Mouse (Mus musculus) C2C12 (cell line): ENCODE results near the gene Lamtor1. TPM values are rescaled to one million over a fixed set of nuclear protein-coding genes. Genes with fewer than 3 reads are reported as not detected.
A peak's percentile ranks its signal among the peaks of the same experiment; 100 is the strongest.

Experiments
- H3K27me3 ChIP-seq: one replicate; pipeline ENCODE4 v1.6.1; 2011; ENCODE audit not compliant: control insufficient read depth, insufficient read depth, insufficient read length
- H3K36me3 ChIP-seq: one replicate; pipeline ENCODE4 v1.6.1; 2011; ENCODE audit not compliant: control insufficient read depth, insufficient read depth
- H3K4me3 ChIP-seq: one replicate; pipeline ENCODE4 v1.5.1; 2011; ENCODE audit warnings: mild to moderate bottlenecking, control low read depth; ENCODE audit not compliant: poor library complexity, insufficient read depth, severe bottlenecking
- H3K79me2 ChIP-seq: one replicate; pipeline ENCODE4 v1.6.1; 2011; ENCODE audit not compliant: control insufficient read depth, insufficient read depth
- H3K79me3 ChIP-seq: one replicate; pipeline ENCODE4 v1.6.1; 2011; ENCODE audit warnings: low read depth, control low read depth
- H3ac ChIP-seq: one replicate; pipeline ENCODE3; 2011; ENCODE audit warnings: low read depth; ENCODE audit not compliant: control insufficient read depth, insufficient read length
- CEBPB ChIP-seq: IDR thresholded peaks from one replicate; pipeline ENCODE4 v1.6.1; 2011; ENCODE audit warnings: low read depth, mild to moderate bottlenecking, control low read depth, moderate library complexity
- CTCF ChIP-seq: IDR thresholded peaks from one replicate; pipeline ENCODE4 v1.5.1; 2011; ENCODE audit not compliant: control insufficient read depth, insufficient read depth, insufficient read length
- FOSL1 ChIP-seq: IDR thresholded peaks from one replicate; pipeline ENCODE4 v1.8.0; 2011; ENCODE audit warnings: mild to moderate bottlenecking, low read length; ENCODE audit not compliant: poor library complexity, insufficient read depth, severe bottlenecking
- MAX ChIP-seq: IDR thresholded peaks from one replicate; pipeline ENCODE4 v1.6.1; 2011; ENCODE audit warnings: mild to moderate bottlenecking, control low read depth
- MYOD1 ChIP-seq: IDR thresholded peaks from one replicate; pipeline ENCODE4 v1.6.1; 2011; ENCODE audit warnings: low read depth; ENCODE audit not compliant: control insufficient read depth, insufficient read length
- MYOG ChIP-seq: IDR thresholded peaks from one replicate; pipeline ENCODE4 v1.6.1; 2011; ENCODE audit not compliant: control insufficient read depth, insufficient read length; ENCODE audit errors: extremely low read depth
- USF1 ChIP-seq: IDR thresholded peaks from one replicate; pipeline ENCODE4 v1.6.1; 2011; ENCODE audit warnings: low read depth, mild to moderate bottlenecking, control low read depth, moderate library complexity
- polyA plus RNA-seq: library from polyadenylated mRNA; unstranded; fragments of >200 nt; fragmentation: generic; extraction: Trizol; gene quantifications from one replicate; pipeline ENCODE4 v1.2.1, GENCODE M21; 2012; ENCODE audit warnings: missing spikeins

The Lamtor1 gene
- polyA plus RNA-seq, 1 experiment, result 200 TPM

- no peaks in the 10 kb centered on the region for H3K27me3 ChIP-seq
- peaks cover 49% of the 10 kb centered on the region for H3K79me3 ChIP-seq
- peaks cover 85% of the 10 kb centered on the region for H3K79me2 ChIP-seq
- H3K4me3 ChIP-seq, result no peak overlapping the region
- no peaks in the 10 kb centered on the region for H3K36me3 ChIP-seq
- no peak overlapping the region for H3ac ChIP-seq
- no peak for TF ChIP-seq CTCF
- TF ChIP-seq MAX, result no peak
- TF ChIP-seq CEBPB, result no peak
- no peak for TF ChIP-seq MYOD1
- TF ChIP-seq FOSL1, result no peak
- TF ChIP-seq USF1, result no peak
- no peak for TF ChIP-seq MYOG
Measured at GRCm38 (mm10) chr7:101964551-101964950, 58.8 kb downstream of the Lamtor1 start.

- Histone ChIP-seq H3K4me3 (no peak overlapping the region), H3K27me3 (no peaks in the 10 kb centered on the region), H3K79me2 (peaks cover 76% of the 10 kb centered on the region), H3K79me3 (peaks cover 45% of the 10 kb centered on the region), H3K36me3 (no peaks in the 10 kb centered on the region), H3ac (no peak overlapping the region)
- TF ChIP-seq USF1 (no peak), MYOG (no peak), CEBPB (no peak), FOSL1 (no peak)
Measured at GRCm38 (mm10) chr7:101965606-101966005, 59.9 kb downstream of the Lamtor1 start.

GRCm38 (mm10) chr7:101967256-101967655, 61.6 kb downstream of the Lamtor1 start:
- peaks cover 83% of the 10 kb centered on the region for H3K79me2 ChIP-seq
- no peaks in the 10 kb centered on the region for H3K36me3 ChIP-seq
- TF ChIP-seq FOSL1 (no peak), CTCF (no peak), MYOG (no peak), CEBPB (no peak), USF1 (no peak), MYOD1 (no peak), MAX (no peak)
- H3K4me3 ChIP-seq, result no peak overlapping the region
- H3ac ChIP-seq, result no peak overlapping the region
- no peaks in the 10 kb centered on the region for H3K27me3 ChIP-seq
- peaks cover 53% of the 10 kb centered on the region for H3K79me3 ChIP-seq

- Histone ChIP-seq H3K36me3 (no peaks in the 10 kb centered on the region), H3K27me3 (no peaks in the 10 kb centered on the region), H3K79me2 (peaks cover 85% of the 10 kb centered on the region), H3K4me3 (no peak overlapping the region), H3ac (no peak overlapping the region), H3K79me3 (peaks cover 61% of the 10 kb centered on the region)
- TF ChIP-seq USF1 (no peak), MYOD1 (no peak), MAX (no peak), CTCF (no peak), MYOG (no peak), CEBPB (no peak), FOSL1 (no peak)
Measured at GRCm38 (mm10) chr7:101968751-101969150, 63.0 kb downstream of the Lamtor1 start.

GRCm38 (mm10) chr7:101969694-101970428, 64.2 kb downstream of the Lamtor1 start:
- peaks cover 71% of the 10 kb centered on the region for H3K79me3 ChIP-seq
- peak; percentile 36 for TF ChIP-seq MAX
- no peak for TF ChIP-seq MYOD1
- peak overlapping the region; percentile 35 for H3K4me3 ChIP-seq
- H3K27me3 ChIP-seq, result no peaks in the 10 kb centered on the region
- H3K36me3 ChIP-seq, result no peaks in the 10 kb centered on the region
- peak overlapping the region; percentile 76 for H3ac ChIP-seq
- peaks cover 87% of the 10 kb centered on the region for H3K79me2 ChIP-seq

- Histone ChIP-seq H3ac (peak overlapping the region; percentile 76), H3K36me3 (peaks cover 5% of the 10 kb centered on the region), H3K27me3 (no peaks in the 10 kb centered on the region), H3K79me3 (peaks cover 76% of the 10 kb centered on the region), H3K79me2 (peaks cover 87% of the 10 kb centered on the region), H3K4me3 (peak overlapping the region; percentile 35)
- no peak for TF ChIP-seq MAX
- no peak for TF ChIP-seq USF1
- TF ChIP-seq FOSL1, result no peak
- no peak for TF ChIP-seq CEBPB
- TF ChIP-seq MYOD1, result no peak
- no peak for TF ChIP-seq MYOG
- TF ChIP-seq CTCF, result no peak
Measured at GRCm38 (mm10) chr7:101970429-101970775, 64.7 kb downstream of the Lamtor1 start.
